Mouse (Mus musculus): ENCODE results near the gene Antxrl. TPM values are rescaled to one million over a fixed set of nuclear protein-coding genes. Genes with fewer than 3 reads are reported as not detected.

The Antxrl gene
- polyA plus RNA-seq, 1 experiment from 2014 or later, result not detected

DNA sequence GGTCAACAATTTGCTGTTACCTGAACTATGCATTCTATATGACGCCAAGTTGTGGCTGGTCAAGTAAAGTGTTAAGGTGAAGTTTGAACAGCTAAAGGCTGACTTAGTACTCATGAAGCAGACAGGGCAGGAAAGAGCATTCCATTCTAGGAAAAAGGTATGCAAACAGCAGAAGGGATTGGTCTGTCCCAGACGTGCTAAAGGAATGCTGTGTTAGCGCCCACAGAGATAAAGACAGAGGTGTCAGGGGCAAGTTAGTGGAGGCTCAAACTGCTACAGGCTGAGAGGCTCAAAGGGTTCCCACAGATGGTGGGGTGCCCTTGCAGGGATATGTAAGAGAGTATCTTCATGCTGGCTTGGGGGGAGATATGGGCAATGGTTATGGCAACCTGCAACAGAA is 51.3 kb downstream of the Antxrl start:
- H3K4me3 ChIP-seq, result no peak overlapping the region
- no peak overlapping the region for H3K4me2 ChIP-seq
- H3K4me1 ChIP-seq, result peaks cover 25% of the 10 kb centered on the region
- peak overlapping the region; percentile 45; the same call in 1 of the 2 replicates for H3K27ac ChIP-seq (replicated peaks)
- H3K27me3 ChIP-seq (replicated peaks), result no peaks in the 10 kb centered on the region
- H3K9me3 ChIP-seq, result no peaks in the 10 kb centered on the region
- H3K36me3 ChIP-seq, result no peaks in the 10 kb centered on the region
- 34% methylated on average over 3 of the region's 3 CpGs for WGBS
- H3K9ac ChIP-seq, result no peak overlapping the region
- ATAC-seq (ENCODE audit: extremely low read depth, insufficient number of reproducible peaks, low FRiP score, low TSS enrichment), result no peak

DNA sequence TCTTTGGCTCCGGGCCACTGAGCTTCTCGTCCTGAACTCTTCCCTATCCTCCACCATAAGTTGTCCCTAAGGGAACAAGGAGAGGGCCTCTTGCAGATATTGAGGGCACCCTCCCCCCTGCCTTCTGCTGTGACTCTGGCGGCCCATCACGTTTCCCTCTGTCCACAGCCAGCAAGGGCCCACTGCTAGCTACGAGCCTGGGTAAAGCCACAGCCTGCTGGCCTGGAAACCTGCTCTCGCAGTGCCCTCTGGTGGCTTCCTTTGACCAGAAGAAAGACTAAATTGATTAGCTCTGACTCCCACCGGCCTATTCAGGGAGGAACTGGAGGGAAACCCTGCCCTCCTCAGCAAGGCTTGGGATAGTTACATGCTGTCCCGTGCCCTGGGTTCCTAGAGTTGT is 52.4 kb downstream of the Antxrl start:
- Histone ChIP-seq H3K4me2 (no peak overlapping the region), H3K9ac (no peak overlapping the region), H3K27me3 (replicated peaks) (no peaks in the 10 kb centered on the region), H3K9me3 (no peaks in the 10 kb centered on the region), H3K27ac (replicated peaks) (no peak overlapping the region), H3K4me3 (no peak overlapping the region), H3K36me3 (no peaks in the 10 kb centered on the region), H3K4me1 (peaks cover 25% of the 10 kb centered on the region)
- ATAC-seq (ENCODE audit: extremely low read depth, insufficient number of reproducible peaks, low FRiP score, low TSS enrichment), result no peak; the same call in 1 of the 2 replicates
- 20% methylated on average over 8 of the region's 8 CpGs for WGBS

DNA sequence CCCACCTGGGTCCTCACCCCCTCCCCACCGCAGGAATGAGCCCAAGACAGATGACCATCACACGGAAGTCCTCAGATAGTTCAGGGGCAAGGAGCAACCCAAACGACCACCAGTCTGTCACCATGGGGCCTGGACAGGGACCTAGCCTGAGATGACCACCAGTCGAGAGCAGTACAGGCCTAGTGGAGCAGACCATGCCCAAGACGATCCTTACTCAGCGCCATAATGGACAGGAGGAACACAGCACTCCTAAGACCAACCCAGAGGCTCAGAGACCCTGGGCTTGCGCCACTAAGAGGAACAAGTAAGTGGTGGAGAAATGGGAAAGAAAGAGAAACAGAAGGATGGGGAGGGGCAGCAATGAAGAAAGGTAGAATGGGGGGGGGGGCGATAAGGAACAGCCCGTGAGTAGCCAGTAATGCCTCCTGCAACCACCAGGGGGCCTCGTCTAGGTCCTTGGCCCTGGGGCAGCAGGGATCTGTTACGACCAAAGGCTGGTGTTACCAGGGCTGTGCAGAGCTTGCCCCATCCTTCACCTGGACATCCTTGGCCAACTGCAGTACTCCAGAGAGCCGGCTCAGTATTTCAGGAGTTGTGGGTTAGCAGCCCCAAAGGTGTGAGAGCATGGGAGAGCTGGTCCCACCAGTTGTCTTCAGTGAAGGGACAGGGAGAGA is 54.0 kb downstream of the Antxrl start:
- Histone ChIP-seq H3K4me3 (no peak overlapping the region), H3K9me3 (no peaks in the 10 kb centered on the region), H3K27me3 (replicated peaks) (no peaks in the 10 kb centered on the region), H3K36me3 (no peaks in the 10 kb centered on the region), H3K4me2 (no peak overlapping the region), H3K27ac (replicated peaks) (no peak overlapping the region), H3K4me1 (peaks cover 25% of the 10 kb centered on the region), H3K9ac (no peak overlapping the region)
- WGBS, result 51% methylated on average over 11 of the region's 12 CpGs
- ATAC-seq (ENCODE audit: extremely low read depth, insufficient number of reproducible peaks, low FRiP score, low TSS enrichment), result no peak

DNA sequence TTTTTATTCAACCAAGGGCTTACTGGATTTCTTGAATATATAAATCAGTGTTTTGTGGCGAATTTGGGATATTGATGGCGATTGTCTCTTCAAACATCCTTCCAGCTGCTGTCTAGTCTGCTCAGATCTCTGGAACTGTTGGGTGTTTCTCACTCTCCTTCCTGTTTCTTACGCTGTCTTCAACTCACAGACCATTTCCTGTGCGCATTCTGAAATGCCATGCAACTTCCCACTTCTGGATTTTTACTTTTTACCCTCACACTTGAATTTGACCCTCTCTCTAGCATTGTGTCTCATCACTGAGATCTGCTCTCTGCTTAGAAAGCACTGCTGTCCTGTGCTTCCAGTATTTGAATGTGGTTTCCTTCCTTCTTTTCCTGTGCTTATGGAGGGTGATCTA is 55.1 kb downstream of the Antxrl start:
- no peaks in the 10 kb centered on the region for H3K36me3 ChIP-seq
- no peaks in the 10 kb centered on the region for H3K27me3 ChIP-seq (replicated peaks)
- H3K9ac ChIP-seq, result no peak overlapping the region
- H3K9me3 ChIP-seq, result no peaks in the 10 kb centered on the region
- 55% methylated on average over 4 of the region's 4 CpGs for WGBS
- no peak overlapping the region for H3K4me3 ChIP-seq
- H3K4me1 ChIP-seq, result peaks cover 25% of the 10 kb centered on the region
- no peak for ATAC-seq (ENCODE audit: extremely low read depth, insufficient number of reproducible peaks, low FRiP score, low TSS enrichment)
- no peak overlapping the region for H3K27ac ChIP-seq (replicated peaks)
- H3K4me2 ChIP-seq, result no peak overlapping the region

DNA sequence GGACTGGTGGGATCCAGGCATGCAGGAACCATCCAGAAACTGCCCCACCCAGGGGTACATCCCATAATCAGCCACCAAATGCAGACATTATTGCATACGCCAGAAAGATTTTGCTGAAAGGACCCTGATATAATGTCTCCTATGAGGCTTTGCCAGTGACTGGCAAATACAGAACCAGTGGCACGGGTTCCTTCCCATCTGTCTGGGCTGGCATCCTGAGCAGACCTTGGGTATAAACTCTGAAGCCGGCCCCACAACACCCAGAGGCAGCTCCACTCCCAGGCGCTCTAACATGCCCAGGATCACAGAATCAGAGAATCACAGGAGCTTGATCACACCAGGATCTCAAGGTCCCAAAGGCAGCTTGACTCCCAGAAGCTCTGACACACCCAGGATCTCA is 61.8 kb downstream of the Antxrl start:
- H3K4me1 ChIP-seq, result peaks cover 8% of the 10 kb centered on the region
- no peak overlapping the region for H3K4me2 ChIP-seq
- H3K36me3 ChIP-seq, result no peaks in the 10 kb centered on the region
- H3K27me3 ChIP-seq (replicated peaks), result no peaks in the 10 kb centered on the region
- no peak for ATAC-seq (ENCODE audit: extremely low read depth, insufficient number of reproducible peaks, low FRiP score, low TSS enrichment)
- no peaks in the 10 kb centered on the region for H3K9me3 ChIP-seq
- no peak overlapping the region for H3K9ac ChIP-seq
- H3K4me3 ChIP-seq, result no peak overlapping the region
- WGBS, result 72% methylated on average over 4 of the region's 4 CpGs
- H3K27ac ChIP-seq (replicated peaks), result no peak overlapping the region

DNA sequence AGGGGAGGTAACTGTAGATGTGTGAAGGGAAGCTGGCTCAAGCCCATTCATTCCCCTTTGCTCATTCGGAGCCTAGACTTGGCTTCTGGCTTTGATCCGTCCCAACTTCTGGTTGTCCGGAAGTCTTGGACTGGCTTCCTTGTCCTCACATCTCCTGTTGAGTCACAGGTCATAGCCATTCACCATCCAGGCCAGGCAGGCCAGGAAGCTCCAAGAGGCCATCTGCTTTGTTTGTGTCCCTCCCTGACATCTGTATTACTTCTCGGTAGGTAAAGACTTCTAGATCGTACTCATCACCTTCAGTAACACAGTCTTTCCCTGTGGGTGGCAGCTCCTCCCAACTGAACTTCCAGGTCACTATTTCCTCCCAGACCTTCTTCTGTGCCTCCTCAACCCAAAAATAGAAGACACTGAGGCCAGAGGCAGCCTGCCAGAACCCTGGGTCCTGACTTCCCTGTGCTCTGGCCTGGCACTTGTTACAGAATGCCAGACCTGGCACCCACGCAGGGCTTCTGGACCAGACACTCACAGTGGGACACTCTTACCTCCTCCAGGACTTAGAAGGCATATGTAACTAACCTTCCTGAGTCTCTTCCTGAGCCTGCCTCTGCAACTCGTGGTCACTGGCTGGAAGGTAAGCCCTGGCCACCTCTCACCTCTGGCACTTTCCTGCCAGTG is 66.7 kb downstream of the Antxrl start:
- no peak for ATAC-seq (ENCODE audit: extremely low read depth, insufficient number of reproducible peaks, low FRiP score, low TSS enrichment)
- H3K9me3 ChIP-seq, result no peaks in the 10 kb centered on the region
- H3K27ac ChIP-seq (replicated peaks), result no peak overlapping the region
- 56% methylated on average over 7 of the region's 7 CpGs for WGBS
- H3K4me2 ChIP-seq, result no peak overlapping the region
- no peak overlapping the region for H3K9ac ChIP-seq
- H3K4me3 ChIP-seq, result no peak overlapping the region
- H3K27me3 ChIP-seq (replicated peaks), result no peaks in the 10 kb centered on the region
- no peaks in the 10 kb centered on the region for H3K36me3 ChIP-seq
- H3K4me1 ChIP-seq, result peaks cover 25% of the 10 kb centered on the region

DNA sequence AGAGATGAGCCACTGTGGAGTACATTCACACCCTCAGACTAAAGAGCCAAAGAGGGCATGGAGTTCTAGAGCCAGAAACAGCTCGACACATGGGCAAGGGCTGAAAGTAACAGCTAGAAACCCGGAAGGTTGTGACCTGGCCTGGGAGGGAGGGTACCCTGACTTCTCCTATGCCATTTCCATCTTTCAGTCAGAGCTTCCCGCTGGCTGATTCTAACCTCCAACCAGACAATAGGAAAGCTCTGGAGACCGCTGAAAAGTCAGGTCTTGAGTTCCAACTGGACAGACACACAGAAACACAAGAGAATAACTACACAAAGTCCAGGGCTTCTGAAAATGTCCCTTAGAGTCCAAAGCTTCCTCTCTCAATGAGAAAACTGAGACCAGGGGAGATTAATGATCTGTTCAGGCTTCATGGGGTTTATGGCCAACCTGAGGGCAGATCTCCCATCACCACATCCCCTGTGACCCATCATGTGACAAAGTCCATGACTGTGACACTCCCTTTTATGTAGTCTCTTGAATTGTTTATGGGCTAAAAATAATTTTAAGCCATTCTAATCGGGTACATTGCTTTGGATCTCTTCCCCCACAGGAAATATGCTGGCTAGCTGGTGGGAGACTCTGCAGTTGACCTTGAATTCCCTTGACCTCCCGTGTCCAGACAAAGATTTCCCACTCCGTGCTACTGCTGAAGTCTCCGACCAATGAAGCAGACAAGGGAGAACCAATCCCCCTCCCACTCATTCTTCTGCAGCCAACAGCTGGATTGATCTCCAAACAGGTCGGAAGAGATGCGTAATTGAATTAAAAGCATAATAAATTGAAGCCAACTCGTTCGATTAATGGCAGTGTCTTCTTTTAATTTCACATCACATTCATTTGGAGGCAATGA is 67.8 kb downstream of the Antxrl start:
- Histone ChIP-seq H3K4me2 (no peak overlapping the region), H3K27ac (replicated peaks) (no peak overlapping the region), H3K4me3 (no peak overlapping the region), H3K9ac (no peak overlapping the region), H3K4me1 (peaks cover 25% of the 10 kb centered on the region), H3K9me3 (no peaks in the 10 kb centered on the region), H3K27me3 (replicated peaks) (no peaks in the 10 kb centered on the region), H3K36me3 (no peaks in the 10 kb centered on the region)
- WGBS, result 62% methylated on average over 12 of the region's 12 CpGs
- ATAC-seq (ENCODE audit: extremely low read depth, insufficient number of reproducible peaks, low FRiP score, low TSS enrichment), result no peak; the same call in 1 of the 2 replicates

DNA sequence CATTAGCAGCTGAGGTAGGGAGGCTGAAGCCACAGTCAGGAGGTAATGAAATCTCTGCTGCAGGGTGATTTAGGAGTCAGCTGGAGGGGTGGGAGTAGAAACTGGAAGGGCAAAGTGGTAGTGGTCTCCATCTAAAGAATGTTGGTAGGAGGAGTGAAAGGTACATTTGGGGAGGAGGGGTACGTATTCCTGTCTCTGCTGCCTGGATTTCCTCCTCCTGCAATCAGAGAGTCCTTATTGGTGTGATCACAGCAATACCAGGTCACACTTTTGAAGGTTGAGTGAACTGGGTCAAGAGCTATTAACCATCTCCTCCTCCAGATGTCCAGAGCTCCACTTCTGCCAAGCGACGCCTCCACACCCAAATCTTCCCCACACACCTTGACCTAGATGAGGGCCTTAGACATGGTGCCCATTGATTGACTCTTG is 68.4 kb downstream of the Antxrl start:
- Histone ChIP-seq H3K9me3 (no peaks in the 10 kb centered on the region), H3K27me3 (replicated peaks) (no peaks in the 10 kb centered on the region), H3K4me1 (peaks cover 25% of the 10 kb centered on the region), H3K27ac (replicated peaks) (no peak overlapping the region), H3K4me3 (no peak overlapping the region), H3K36me3 (no peaks in the 10 kb centered on the region), H3K9ac (no peak overlapping the region), H3K4me2 (no peak overlapping the region)
- no peak for ATAC-seq (ENCODE audit: extremely low read depth, insufficient number of reproducible peaks, low FRiP score, low TSS enrichment)
- WGBS, result 77% methylated on average over 3 of the region's 3 CpGs

DNA sequence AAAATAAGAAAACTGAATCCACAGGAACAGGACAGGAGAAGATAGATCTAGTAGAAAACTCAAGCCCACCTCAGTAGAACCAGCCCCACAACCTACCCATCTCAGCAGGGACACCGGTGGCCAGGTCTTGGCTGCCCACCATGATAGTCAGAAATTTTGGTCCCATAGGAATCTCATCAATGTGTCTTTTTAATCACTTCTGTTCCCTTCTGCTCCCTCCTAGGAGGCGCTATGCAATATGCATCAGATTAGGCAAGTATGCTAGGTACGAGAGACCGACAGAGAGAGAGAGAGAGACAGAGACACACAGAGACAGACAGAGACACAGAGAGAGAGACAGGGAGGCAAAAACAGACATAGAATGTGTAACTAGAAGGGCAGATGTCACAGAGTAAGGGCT is 69.2 kb downstream of the Antxrl start:
- no peak for ATAC-seq (ENCODE audit: extremely low read depth, insufficient number of reproducible peaks, low FRiP score, low TSS enrichment)
- Histone ChIP-seq H3K9me3 (no peaks in the 10 kb centered on the region), H3K36me3 (no peaks in the 10 kb centered on the region), H3K4me2 (no peak overlapping the region), H3K27me3 (replicated peaks) (no peaks in the 10 kb centered on the region), H3K4me1 (peaks cover 25% of the 10 kb centered on the region), H3K9ac (no peak overlapping the region), H3K4me3 (no peak overlapping the region), H3K27ac (replicated peaks) (no peak overlapping the region)
- WGBS, result 83% methylated on average over 4 of the region's 4 CpGs
